Mouse (Mus musculus) testis, adult 2 months (tissue): ENCODE results near the gene Prpf6. TPM values are rescaled to one million over a fixed set of nuclear protein-coding genes. Genes with fewer than 3 reads are reported as not detected.

Source experiments
- H3K27ac ChIP-seq: fragments of 200-500 bp; 2 replicates; pipeline ENCODE4 v1.5.1; 2012; ENCODE audit warnings: low read depth, low read length; ENCODE audit not compliant: control insufficient read depth, insufficient read depth
- H3K27me3 ChIP-seq: fragments of 200-500 bp; 2 replicates; pipeline ENCODE4 v1.6.1; 2012; ENCODE audit warnings: mild to moderate bottlenecking, low read length, moderate library complexity; ENCODE audit not compliant: control insufficient read depth, insufficient read depth
- H3K36me3 ChIP-seq: fragments of 200-500 bp; 2 replicates; pipeline ENCODE4 v1.6.1; 2012; ENCODE audit warnings: mild to moderate bottlenecking, low read length; ENCODE audit not compliant: control insufficient read depth, insufficient read depth
- H3K4me1 ChIP-seq: fragments of 200-500 bp; 2 replicates; pipeline ENCODE4 v1.6.1; 2012; ENCODE audit warnings: low read length; ENCODE audit not compliant: control insufficient read depth, insufficient read depth
- H3K4me3 ChIP-seq: fragments of 200-500 bp; 2 replicates; pipeline ENCODE4 v1.5.1; 2012; ENCODE audit warnings: low read depth, mild to moderate bottlenecking, low read length, moderate library complexity, mixed read lengths; ENCODE audit not compliant: control insufficient read depth
- CTCF ChIP-seq: fragments of 200-500 bp; IDR thresholded peaks from 2 replicates; pipeline ENCODE4 v1.5.1; 2012; ENCODE audit warnings: low read depth, mild to moderate bottlenecking, inconsistent platforms, low read length, moderate library complexity; ENCODE audit not compliant: control insufficient read depth, insufficient read depth, insufficient replicate concordance
- POLR2A ChIP-seq: fragments of 200-500 bp; IDR thresholded peaks from 2 replicates; pipeline ENCODE4 v1.6.1; 2012; ENCODE audit warnings: low read depth, mild to moderate bottlenecking, inconsistent platforms, low read length, moderate library complexity; ENCODE audit not compliant: control insufficient read depth
- polyA plus RNA-seq: library from polyadenylated mRNA; depleted of rRNA; stranded (reverse); fragments of >200 nt; gene quantifications from 2 replicates; pipeline ENCODE4 v1.2.3, GENCODE M21; 2012

The Prpf6 gene
- polyA plus RNA-seq, 1 experiment = 20.1 TPM

DNA sequence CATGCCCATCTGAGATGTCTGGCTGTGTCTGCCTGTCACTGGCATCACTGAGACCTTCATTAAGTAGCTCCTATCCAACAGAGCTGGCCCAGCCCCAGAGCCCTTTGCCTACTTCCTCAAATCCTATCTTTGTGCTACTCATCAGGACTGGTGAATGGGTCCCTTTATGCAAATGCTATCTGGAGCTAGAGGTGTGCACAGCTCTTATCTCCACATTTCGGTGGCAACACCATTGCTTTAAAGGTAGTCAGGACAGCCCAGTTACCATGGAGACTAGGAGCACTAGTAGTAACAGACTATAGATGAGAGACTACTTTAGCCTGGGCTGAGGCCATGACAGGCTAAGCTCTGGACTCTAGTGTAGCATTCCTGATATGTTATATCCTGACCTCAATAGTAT lies 93.0 kb downstream of the Prpf6 start:
- Histone ChIP-seq H3K27ac (no peak overlapping the region), H3K4me3 (no peak overlapping the region), H3K36me3 (no peaks in the 10 kb centered on the region; the same call in 1 of the 2 replicates), H3K4me1 (no peaks in the 10 kb centered on the region; the same call in 1 of the 2 replicates), H3K27me3 (no peaks in the 10 kb centered on the region)
- TF ChIP-seq POLR2A (no peak), CTCF (no peak)

- no peak for TF ChIP-seq CTCF
- no peak for TF ChIP-seq POLR2A
- H3K36me3 ChIP-seq = no peaks in the 10 kb centered on the region; the same call in 1 of the 2 replicates
- H3K27ac ChIP-seq = no peak overlapping the region
- H3K4me1 ChIP-seq = no peaks in the 10 kb centered on the region
- H3K4me3 ChIP-seq = no peak overlapping the region
- no peaks in the 10 kb centered on the region for H3K27me3 ChIP-seq
These were observed 94.0 kb downstream of the Prpf6 start for GRCm38 (mm10) chr2:181685686-181686085.

- Histone ChIP-seq H3K27ac (no peak overlapping the region), H3K4me3 (no peak overlapping the region), H3K36me3 (no peaks in the 10 kb centered on the region; the same call in 1 of the 2 replicates), H3K4me1 (no peaks in the 10 kb centered on the region), H3K27me3 (no peaks in the 10 kb centered on the region)
- TF ChIP-seq CTCF (no peak), POLR2A (no peak)
These were observed 95.9 kb downstream of the Prpf6 start for GRCm38 (mm10) chr2:181687586-181687985.

DNA sequence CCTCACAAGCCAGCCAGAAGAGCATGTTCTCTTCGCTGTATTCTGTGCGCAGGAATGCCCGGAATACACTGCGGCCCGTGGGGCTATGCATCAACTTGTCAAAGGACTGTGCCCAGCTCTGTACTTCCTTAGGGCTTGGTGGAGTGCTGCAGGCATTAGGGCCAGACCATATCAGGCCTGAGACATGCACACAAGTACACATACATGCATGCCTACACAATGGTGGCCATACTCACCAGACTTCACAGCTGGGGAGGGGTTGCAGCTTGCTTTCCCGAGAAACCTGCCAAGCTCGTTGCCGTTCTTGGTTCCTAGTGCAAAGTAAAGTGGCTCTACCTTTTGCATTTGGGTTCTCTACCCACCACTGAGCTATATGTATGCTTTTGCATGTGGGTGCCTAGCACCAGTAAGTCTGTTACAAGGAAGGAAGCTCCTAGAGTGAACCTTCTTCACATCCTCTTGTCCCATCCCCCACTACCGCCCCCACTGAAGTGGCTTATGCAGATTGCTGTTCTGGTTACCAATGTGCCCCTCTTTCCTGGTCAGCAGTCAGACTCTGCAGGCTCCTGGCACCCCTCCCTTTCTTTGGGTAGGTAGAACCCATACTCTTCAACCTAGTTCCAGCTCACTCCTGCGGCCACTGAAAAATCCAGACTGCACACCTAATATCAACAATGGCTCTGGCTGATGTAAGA lies 97.9 kb downstream of the Prpf6 start:
- Histone ChIP-seq H3K4me3 (no peak overlapping the region), H3K36me3 (no peaks in the 10 kb centered on the region; the same call in 1 of the 2 replicates), H3K4me1 (peaks cover 9% of the 10 kb centered on the region; the same call in 1 of the 2 replicates), H3K27me3 (no peaks in the 10 kb centered on the region), H3K27ac (no peak overlapping the region)
- TF ChIP-seq POLR2A (no peak), CTCF (no peak)

GRCm38 (mm10) chr2:181691083-181691482 lies 99.4 kb downstream of the Prpf6 start:
- TF ChIP-seq CTCF = no peak
- TF ChIP-seq POLR2A = no peak
- Histone ChIP-seq H3K27ac (no peak overlapping the region), H3K4me3 (peak overlapping the region; percentile 66), H3K27me3 (no peaks in the 10 kb centered on the region), H3K36me3 (no peaks in the 10 kb centered on the region; the same call in 1 of the 2 replicates), H3K4me1 (peaks cover 9% of the 10 kb centered on the region; the same call in 1 of the 2 replicates)

- Histone ChIP-seq H3K27ac (no peak overlapping the region), H3K27me3 (no peaks in the 10 kb centered on the region), H3K4me3 (peak overlapping the region; percentile 66), H3K4me1 (peaks cover 9% of the 10 kb centered on the region; the same call in 1 of the 2 replicates), H3K36me3 (no peaks in the 10 kb centered on the region; the same call in 1 of the 2 replicates)
- TF ChIP-seq POLR2A = no peak
- TF ChIP-seq CTCF = no peak
These were observed 99.9 kb downstream of the Prpf6 start for GRCm38 (mm10) chr2:181691571-181691970.

GRCm38 (mm10) chr2:181692304-181692703 lies 100.6 kb downstream of the Prpf6 start:
- TF ChIP-seq POLR2A (no peak), CTCF (no peak)
- Histone ChIP-seq H3K4me3 (no peak overlapping the region), H3K4me1 (peaks cover 15% of the 10 kb centered on the region), H3K27ac (no peak overlapping the region), H3K27me3 (no peaks in the 10 kb centered on the region), H3K36me3 (no peaks in the 10 kb centered on the region)
